Mouse (Mus musculus): Measurements from ENCODE around the gene Zbtb20. TPM values are rescaled to one million over a fixed set of nuclear protein-coding genes. Genes with fewer than 3 reads are reported as not detected.
A peak's percentile ranks its signal among the peaks of the same experiment; 100 is the strongest.

Gene Zbtb20
- polyA plus RNA-seq, 1 experiment from 2014 or later: 27.9 TPM

- WGBS: 90% methylated on average over 4 of the region's 4 CpGs
- H3K4me3 ChIP-seq (ENCODE audit: low read depth, low read length): no peak overlapping the region
- DNase-seq (ENCODE audit: low spot score) (no peak), ATAC-seq (no peak)
- H3K36me3 ChIP-seq (ENCODE audit: insufficient read depth, low read length): no peaks in the 10 kb centered on the region
- no peaks in the 10 kb centered on the region for H3K4me1 ChIP-seq (ENCODE audit: insufficient read depth, low read depth, low read length)
- no peaks in the 10 kb centered on the region for H3K9me3 ChIP-seq (ENCODE audit: low read length)
- no peak overlapping the region for H3K4me2 ChIP-seq (replicated peaks; ENCODE audit: low read depth, low read length)
- TF ChIP-seq CTCF (IDR thresholded peaks at IDR 0.05) (no peak), EP300 (IDR thresholded peaks at IDR 0.05) (no peak)
- H3K27ac ChIP-seq (ENCODE audit: low read length): no peak overlapping the region
- no peak overlapping the region for H3K9ac ChIP-seq (replicated peaks; ENCODE audit: low read depth)
- no peaks in the 10 kb centered on the region for H3K27me3 ChIP-seq (replicated peaks; ENCODE audit: insufficient read depth, low read length)
Measured at GRCm38 (mm10) chr16:43129966-43130365, 254.3 kb downstream of the Zbtb20 start.

DNA sequence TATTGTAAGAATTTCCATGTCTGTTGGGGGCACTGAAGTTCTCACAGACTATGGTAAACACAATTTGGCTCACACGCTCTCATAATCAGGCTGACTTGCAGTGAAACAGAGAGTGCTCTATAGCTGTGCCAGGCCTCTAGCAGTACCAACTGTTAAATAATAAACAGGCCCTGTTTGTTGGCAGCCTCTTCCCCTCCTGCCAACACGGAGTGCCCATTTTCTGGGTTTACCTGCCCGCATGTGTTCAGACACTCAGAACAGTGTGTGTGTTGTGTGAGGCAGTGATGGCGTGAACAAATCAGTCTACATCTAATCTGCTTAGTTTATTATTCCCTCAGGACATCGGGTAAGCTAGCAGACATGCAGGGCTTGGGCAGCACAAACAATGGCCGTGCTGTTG is 254.9 kb downstream of the Zbtb20 start:
- Histone ChIP-seq H3K4me2 (replicated peaks; ENCODE audit: low read depth, low read length) (no peak overlapping the region), H3K27ac (ENCODE audit: low read length) (no peak overlapping the region), H3K9ac (replicated peaks; ENCODE audit: low read depth) (no peak overlapping the region), H3K36me3 (ENCODE audit: insufficient read depth, low read length) (no peaks in the 10 kb centered on the region), H3K27me3 (replicated peaks; ENCODE audit: insufficient read depth, low read length) (no peaks in the 10 kb centered on the region), H3K9me3 (ENCODE audit: low read length) (no peaks in the 10 kb centered on the region), H3K4me1 (ENCODE audit: insufficient read depth, low read depth, low read length) (no peaks in the 10 kb centered on the region), H3K4me3 (ENCODE audit: low read depth, low read length) (no peak overlapping the region)
- TF ChIP-seq EP300 (IDR thresholded peaks at IDR 0.05) (no peak), CTCF (IDR thresholded peaks at IDR 0.05) (no peak)
- 58% methylated on average over 6 of the region's 6 CpGs for WGBS
- ATAC-seq: no peak
- DNase-seq (ENCODE audit: low spot score): no peak

DNA sequence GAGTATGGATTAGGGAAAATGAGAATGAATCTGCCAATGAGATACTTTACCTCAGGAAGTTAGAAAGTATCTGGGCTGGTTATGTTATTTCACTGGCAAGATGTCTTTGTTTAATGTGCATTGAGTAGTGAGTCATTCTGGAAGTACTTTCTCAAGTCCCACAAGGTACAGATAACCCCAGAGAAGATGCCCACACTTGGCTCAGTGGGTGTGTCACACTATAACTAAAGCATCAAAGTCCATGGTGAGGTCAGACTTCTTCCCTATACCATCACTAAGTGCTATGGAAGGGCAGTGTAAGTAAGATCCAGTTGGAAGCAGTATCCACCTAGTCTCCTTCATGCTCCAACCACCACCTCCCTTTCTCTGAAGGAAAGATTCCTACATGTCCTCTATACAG is 255.4 kb downstream of the Zbtb20 start:
- Histone ChIP-seq H3K4me3 (ENCODE audit: low read depth, low read length) (no peak overlapping the region), H3K36me3 (ENCODE audit: insufficient read depth, low read length) (no peaks in the 10 kb centered on the region), H3K9me3 (ENCODE audit: low read length) (no peaks in the 10 kb centered on the region), H3K9ac (replicated peaks; ENCODE audit: low read depth) (no peak overlapping the region), H3K27me3 (replicated peaks; ENCODE audit: insufficient read depth, low read length) (no peaks in the 10 kb centered on the region), H3K27ac (ENCODE audit: low read length) (no peak overlapping the region), H3K4me2 (replicated peaks; ENCODE audit: low read depth, low read length) (no peak overlapping the region), H3K4me1 (ENCODE audit: insufficient read depth, low read depth, low read length) (no peaks in the 10 kb centered on the region)
- ATAC-seq: no peak
- no peak for DNase-seq (ENCODE audit: low spot score)
- no peak for TF ChIP-seq EP300 (IDR thresholded peaks at IDR 0.05)
- TF ChIP-seq CTCF (IDR thresholded peaks at IDR 0.05): no peak

GRCm38 (mm10) chr16:43168506-43168905 is 292.8 kb downstream of the Zbtb20 start:
- Histone ChIP-seq H3K9ac (replicated peaks; ENCODE audit: low read depth) (no peak overlapping the region), H3K27me3 (replicated peaks; ENCODE audit: insufficient read depth, low read length) (no peaks in the 10 kb centered on the region), H3K4me1 (ENCODE audit: insufficient read depth, low read depth, low read length) (no peaks in the 10 kb centered on the region), H3K9me3 (ENCODE audit: low read length) (no peaks in the 10 kb centered on the region), H3K36me3 (ENCODE audit: insufficient read depth, low read length) (no peaks in the 10 kb centered on the region), H3K4me3 (ENCODE audit: low read depth, low read length) (no peak overlapping the region), H3K4me2 (replicated peaks; ENCODE audit: low read depth, low read length) (no peak overlapping the region), H3K27ac (ENCODE audit: low read length) (no peak overlapping the region)
- ATAC-seq (no peak), DNase-seq (ENCODE audit: low spot score) (peak; percentile 43)
- 85% methylated on average over 4 of the region's 4 CpGs for WGBS
- peak; percentile 59 for TF ChIP-seq CTCF (IDR thresholded peaks at IDR 0.05)
- TF ChIP-seq EP300 (IDR thresholded peaks at IDR 0.05): no peak

DNA sequence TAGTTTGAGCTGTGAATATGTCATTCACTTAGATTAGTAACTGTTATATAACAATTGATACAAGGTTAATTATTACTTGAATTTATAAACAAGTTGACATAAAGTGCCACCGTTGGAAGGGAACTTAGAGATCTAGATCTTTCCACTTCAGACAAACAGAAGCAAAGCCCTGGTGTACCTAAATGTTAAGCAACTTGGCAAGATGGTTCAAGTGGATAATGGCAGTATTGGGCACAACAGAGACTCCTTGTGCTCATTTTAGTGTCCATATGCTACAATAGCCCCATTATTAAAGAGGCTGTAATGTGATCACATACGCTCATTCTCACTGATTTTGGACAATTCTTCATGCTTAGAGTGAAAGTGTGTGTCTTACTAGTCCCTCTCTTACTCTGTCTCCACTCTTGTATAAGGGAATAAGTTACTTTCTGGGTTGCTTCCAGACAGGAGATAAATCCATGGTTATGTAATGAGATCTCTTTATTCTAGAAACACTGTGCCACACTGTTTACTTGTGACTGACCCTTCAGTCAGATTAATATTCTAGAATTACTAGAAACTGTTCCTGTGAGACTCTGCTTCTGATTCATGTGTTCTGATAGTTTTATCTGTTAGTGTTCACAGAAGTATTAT is 293.7 kb downstream of the Zbtb20 start:
- 68% methylated on average over 2 of the region's 2 CpGs for WGBS
- Histone ChIP-seq H3K4me3 (ENCODE audit: low read depth, low read length) (no peak overlapping the region), H3K36me3 (ENCODE audit: insufficient read depth, low read length) (no peaks in the 10 kb centered on the region), H3K9ac (replicated peaks; ENCODE audit: low read depth) (no peak overlapping the region), H3K27ac (ENCODE audit: low read length) (no peak overlapping the region), H3K27me3 (replicated peaks; ENCODE audit: insufficient read depth, low read length) (no peaks in the 10 kb centered on the region), H3K4me2 (replicated peaks; ENCODE audit: low read depth, low read length) (no peak overlapping the region), H3K4me1 (ENCODE audit: insufficient read depth, low read depth, low read length) (no peaks in the 10 kb centered on the region), H3K9me3 (ENCODE audit: low read length) (no peaks in the 10 kb centered on the region)
- DNase-seq (ENCODE audit: low spot score) (no peak), ATAC-seq (no peak)
- TF ChIP-seq EP300 (IDR thresholded peaks at IDR 0.05) (no peak), CTCF (IDR thresholded peaks at IDR 0.05) (no peak)

GRCm38 (mm10) chr16:43172139-43172538 is 296.5 kb downstream of the Zbtb20 start:
- Histone ChIP-seq H3K27ac (ENCODE audit: low read length) (no peak overlapping the region), H3K4me3 (ENCODE audit: low read depth, low read length) (no peak overlapping the region), H3K36me3 (ENCODE audit: insufficient read depth, low read length) (no peaks in the 10 kb centered on the region), H3K4me1 (ENCODE audit: insufficient read depth, low read depth, low read length) (no peaks in the 10 kb centered on the region), H3K9me3 (ENCODE audit: low read length) (no peaks in the 10 kb centered on the region), H3K27me3 (replicated peaks; ENCODE audit: insufficient read depth, low read length) (no peaks in the 10 kb centered on the region), H3K4me2 (replicated peaks; ENCODE audit: low read depth, low read length) (no peak overlapping the region), H3K9ac (replicated peaks; ENCODE audit: low read depth) (no peak overlapping the region)
- DNase-seq (ENCODE audit: low spot score) (no peak), ATAC-seq (no peak)
- 59% methylated on average over 2 of the region's 2 CpGs for WGBS
- no peak for TF ChIP-seq CTCF (IDR thresholded peaks at IDR 0.05)
- TF ChIP-seq EP300 (IDR thresholded peaks at IDR 0.05): no peak

DNA sequence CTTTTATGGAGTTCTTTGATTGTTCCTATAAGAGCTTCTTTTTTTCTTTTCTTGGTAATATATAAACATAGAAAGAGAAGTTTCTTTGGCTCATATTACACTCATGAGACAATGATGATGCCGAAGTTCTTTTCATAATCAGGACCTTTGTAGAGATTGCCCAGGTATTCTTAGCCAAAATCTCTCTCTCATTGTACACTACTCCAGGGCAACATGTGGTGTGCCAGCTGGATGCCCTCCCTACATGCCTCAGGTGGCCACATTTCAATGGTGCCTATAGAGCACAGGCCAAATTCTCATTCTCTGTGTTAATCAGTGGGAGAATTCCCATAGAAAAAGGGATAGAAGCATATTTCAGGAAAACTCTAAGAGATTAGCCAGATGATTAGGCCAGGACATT is 297.2 kb downstream of the Zbtb20 start:
- no peak for TF ChIP-seq CTCF (IDR thresholded peaks at IDR 0.05)
- no peak for TF ChIP-seq EP300 (IDR thresholded peaks at IDR 0.05)
- ATAC-seq: no peak
- no peak overlapping the region for H3K9ac ChIP-seq (replicated peaks; ENCODE audit: low read depth)
- H3K27ac ChIP-seq (ENCODE audit: low read length): no peak overlapping the region
- no peak for DNase-seq (ENCODE audit: low spot score)
- WGBS: 78% methylated on average over 1 of the region's 1 CpGs
- no peaks in the 10 kb centered on the region for H3K4me1 ChIP-seq (ENCODE audit: insufficient read depth, low read depth, low read length)
- H3K4me2 ChIP-seq (replicated peaks; ENCODE audit: low read depth, low read length): no peak overlapping the region
- H3K9me3 ChIP-seq (ENCODE audit: low read length): no peaks in the 10 kb centered on the region
- no peaks in the 10 kb centered on the region for H3K27me3 ChIP-seq (replicated peaks; ENCODE audit: insufficient read depth, low read length)
- H3K4me3 ChIP-seq (ENCODE audit: low read depth, low read length): no peak overlapping the region
- H3K36me3 ChIP-seq (ENCODE audit: insufficient read depth, low read length): no peaks in the 10 kb centered on the region
